Mouse (Mus musculus) neural tube, embryonic 12.5 days (tissue): ENCODE measurements around the gene Kif1b. TPM values are rescaled to one million over a fixed set of nuclear protein-coding genes. Genes with fewer than 3 reads are reported as not detected.

Experiments used
- ATAC-seq: fragments of 200-750 bp; cut with Nextera tagmentation; 2 replicates; pipeline ENCODE4 v1.8.0; 2017; ENCODE audit warnings: low read depth, mild to moderate bottlenecking, moderate TSS enrichment, moderate library complexity; ENCODE audit not compliant: low FRiP score
- H3K27ac ChIP-seq: fragments of 300-500 bp; sonication (generic); 2 replicates; pipeline ENCODE4 v1.5.1; 2016
- H3K27me3 ChIP-seq: fragments of 300-500 bp; sonication (generic); replicated peaks from 2 replicates; pipeline ENCODE4 v1.6.1; 2016; ENCODE audit warnings: mild to moderate bottlenecking
- H3K36me3 ChIP-seq: fragments of 300-500 bp; sonication (generic); 2 replicates; pipeline ENCODE4 v1.6.1; 2016; ENCODE audit warnings: mild to moderate bottlenecking
- H3K4me1 ChIP-seq: fragments of 300-500 bp; sonication (generic); 2 replicates; pipeline ENCODE4 v1.6.1; 2016
- H3K4me2 ChIP-seq: fragments of 300-500 bp; sonication (generic); replicated peaks from 2 replicates; pipeline ENCODE4 v1.6.1; 2016; ENCODE audit warnings: mild to moderate bottlenecking
- H3K4me3 ChIP-seq: fragments of 300-500 bp; sonication (generic); 2 replicates; pipeline ENCODE4 v1.5.1; 2016
- H3K9ac ChIP-seq: fragments of 300-500 bp; sonication (generic); 2 replicates; pipeline ENCODE4 v1.6.1; 2016; ENCODE audit warnings: mild to moderate bottlenecking
- H3K9me3 ChIP-seq: fragments of 300-500 bp; sonication (generic); 2 replicates; pipeline ENCODE4 v1.6.1; 2016; ENCODE audit warnings: mild to moderate bottlenecking
- WGBS: fragments of 180-500 bp; shearing (Covaris S2); methylation state at CpG from one replicate; pipeline ENCODE4 v1.1.7; 2016; 5-methylcytosine and 5-hydroxymethylcytosine counted together
- polyA plus RNA-seq: library from polyadenylated mRNA; unstranded; fragments of >200 nt; fragmentation: Nextera tagmentation; extraction: Ambion mirVana; gene quantifications from 2 replicates; pipeline ENCODE4 v1.2.1, GENCODE M21; 2016

The Kif1b gene
- polyA plus RNA-seq, 1 experiment from 2014 or later: 111 TPM

DNA sequence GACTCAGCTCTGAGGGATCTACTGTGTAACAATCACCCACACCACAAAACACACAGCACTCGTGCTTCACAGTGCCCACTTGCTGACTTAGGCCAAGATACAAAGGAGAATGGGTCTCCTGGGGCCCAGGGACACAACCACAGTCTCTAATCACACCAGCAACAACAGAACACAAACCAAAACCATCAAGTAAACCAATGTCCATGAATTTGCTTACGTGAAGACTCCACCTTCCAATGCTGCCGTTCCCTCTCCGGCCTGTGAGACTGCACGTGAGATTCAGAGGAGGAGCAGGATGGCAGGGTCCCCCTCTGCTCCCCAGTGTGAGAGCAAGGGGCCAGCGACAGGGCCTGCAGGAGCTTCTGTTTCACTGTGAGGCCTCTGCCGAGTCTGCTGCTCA is 25.2 kb upstream of the Kif1b start:
- H3K27me3 ChIP-seq: no peaks in the 10 kb centered on the region
- no peak overlapping the region for H3K9ac ChIP-seq
- H3K27ac ChIP-seq: no peak overlapping the region
- ATAC-seq: no peak
- no peak overlapping the region for H3K4me3 ChIP-seq
- H3K4me2 ChIP-seq: no peak overlapping the region
- H3K4me1 ChIP-seq: no peaks in the 10 kb centered on the region
- peaks cover 91% of the 10 kb centered on the region for H3K36me3 ChIP-seq
- 88% methylated on average over 7 of the region's 7 CpGs for WGBS
- H3K9me3 ChIP-seq: no peaks in the 10 kb centered on the region

DNA sequence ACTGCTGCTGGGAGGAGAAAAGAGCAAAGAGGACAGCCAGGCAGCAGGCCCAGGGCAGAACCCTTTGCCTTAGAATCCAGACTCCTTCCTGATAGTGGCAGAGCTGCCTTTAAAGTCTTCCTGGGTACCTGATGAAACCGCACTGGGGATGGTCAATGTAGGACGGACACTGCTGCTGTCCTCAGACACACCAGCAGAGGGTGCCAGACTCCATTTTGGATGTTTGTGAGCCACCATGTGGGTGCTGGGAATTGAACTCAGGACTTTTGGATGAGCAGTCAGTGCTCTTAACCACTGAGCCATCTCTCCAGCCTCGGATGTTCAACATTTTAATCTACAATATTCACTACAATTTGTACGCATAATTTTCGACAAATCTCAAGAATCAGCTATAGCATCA is 23.0 kb upstream of the Kif1b start:
- H3K27ac ChIP-seq: no peak overlapping the region
- H3K27me3 ChIP-seq: no peaks in the 10 kb centered on the region
- H3K4me1 ChIP-seq: no peaks in the 10 kb centered on the region
- no peak overlapping the region for H3K4me3 ChIP-seq
- ATAC-seq: no peak
- H3K9me3 ChIP-seq: no peaks in the 10 kb centered on the region
- H3K36me3 ChIP-seq: peaks cover 77% of the 10 kb centered on the region
- no peak overlapping the region for H3K4me2 ChIP-seq
- no peak overlapping the region for H3K9ac ChIP-seq
- WGBS: 92% methylated on average over 5 of the region's 5 CpGs

DNA sequence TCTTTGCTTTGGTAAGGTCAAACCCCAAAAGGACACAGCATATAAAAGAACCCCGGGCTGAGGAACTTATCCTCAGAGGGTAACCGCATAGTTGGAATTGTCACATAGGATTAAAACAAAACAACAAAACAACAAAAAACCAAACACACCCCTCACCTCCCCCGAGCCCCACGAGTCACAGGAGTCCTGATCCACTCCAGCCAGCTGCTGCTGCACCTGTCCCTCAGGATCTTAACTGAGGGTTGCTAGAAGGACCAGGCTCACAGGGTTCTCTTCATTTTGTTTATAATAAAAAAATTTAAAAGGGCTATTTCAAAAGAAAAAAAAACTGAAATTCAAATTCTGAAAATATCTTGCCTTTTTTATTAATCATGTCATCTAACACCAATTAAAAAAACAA is 21.2 kb upstream of the Kif1b start:
- ATAC-seq: no peak
- H3K27me3 ChIP-seq: no peaks in the 10 kb centered on the region
- H3K4me3 ChIP-seq: no peak overlapping the region
- H3K9ac ChIP-seq: no peak overlapping the region
- WGBS: 86% methylated on average over 4 of the region's 4 CpGs
- no peaks in the 10 kb centered on the region for H3K9me3 ChIP-seq
- H3K36me3 ChIP-seq: peaks cover 59% of the 10 kb centered on the region
- no peak overlapping the region for H3K27ac ChIP-seq
- no peaks in the 10 kb centered on the region for H3K4me1 ChIP-seq
- no peak overlapping the region for H3K4me2 ChIP-seq

DNA sequence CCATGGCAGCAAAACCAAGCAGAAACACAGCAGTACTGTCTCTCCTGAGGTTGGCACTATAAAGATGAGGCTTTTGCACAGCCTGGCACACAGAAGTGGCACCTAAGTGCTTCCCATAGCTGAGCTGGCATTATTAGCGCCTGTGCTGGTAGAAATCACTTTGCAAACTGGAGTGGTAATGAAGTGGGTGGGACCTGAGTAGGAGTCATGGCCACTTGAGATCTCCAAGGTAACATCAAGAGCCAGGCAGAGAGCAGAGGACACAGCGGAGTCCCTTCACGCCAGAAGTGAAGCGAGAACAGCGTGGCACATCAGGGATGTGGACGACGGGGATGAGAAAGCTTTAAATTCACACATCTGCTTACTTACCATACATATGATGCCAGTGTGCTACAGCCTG is 19.8 kb upstream of the Kif1b start:
- no peak overlapping the region for H3K9ac ChIP-seq
- WGBS: 92% methylated on average over 7 of the region's 7 CpGs
- H3K27ac ChIP-seq: no peak overlapping the region
- no peaks in the 10 kb centered on the region for H3K4me1 ChIP-seq
- no peak for ATAC-seq
- no peak overlapping the region for H3K4me2 ChIP-seq
- peaks cover 46% of the 10 kb centered on the region for H3K36me3 ChIP-seq
- H3K4me3 ChIP-seq: no peak overlapping the region
- H3K9me3 ChIP-seq: no peaks in the 10 kb centered on the region
- H3K27me3 ChIP-seq: no peaks in the 10 kb centered on the region

DNA sequence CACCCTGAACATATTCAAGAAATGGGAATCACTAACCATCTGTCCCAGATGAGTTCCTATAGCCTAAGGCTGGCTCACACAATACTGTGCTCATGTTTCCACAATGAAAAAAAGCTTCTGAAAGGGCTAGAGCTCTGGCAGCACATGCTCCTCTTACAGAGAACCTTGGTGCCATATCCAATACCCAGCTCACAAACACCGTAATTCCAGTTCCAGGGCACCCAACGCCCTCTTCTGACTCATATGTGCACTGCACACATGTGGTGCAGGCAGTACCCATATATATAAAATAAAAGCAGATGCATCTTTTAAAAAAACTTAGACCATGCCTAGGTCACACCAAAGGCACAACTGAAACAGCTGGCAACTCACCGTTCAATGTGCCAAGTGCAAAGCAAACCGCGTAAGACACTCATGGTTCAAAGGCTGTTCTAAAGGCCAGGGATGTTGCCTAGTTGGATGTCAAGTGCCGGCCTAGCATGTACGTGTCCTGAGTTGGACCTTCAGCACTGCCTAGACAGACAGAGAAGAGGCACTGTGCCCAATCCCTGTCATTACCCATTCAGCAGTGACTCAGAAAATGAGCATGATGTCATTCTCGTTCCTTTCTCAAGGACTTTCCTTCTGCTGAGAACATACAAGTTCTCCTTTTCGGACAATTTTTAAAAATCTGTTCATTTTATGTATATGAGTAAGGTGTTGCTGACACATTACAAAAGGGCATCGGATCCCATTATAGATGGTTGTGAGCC is 18.1 kb upstream of the Kif1b start:
- H3K9ac ChIP-seq: no peak overlapping the region
- H3K4me3 ChIP-seq: no peak overlapping the region
- H3K27ac ChIP-seq: no peak overlapping the region
- no peaks in the 10 kb centered on the region for H3K27me3 ChIP-seq
- WGBS: 91% methylated on average over 10 of the region's 10 CpGs
- H3K36me3 ChIP-seq: peaks cover 32% of the 10 kb centered on the region
- H3K4me1 ChIP-seq: no peaks in the 10 kb centered on the region
- no peak for ATAC-seq
- no peaks in the 10 kb centered on the region for H3K9me3 ChIP-seq
- no peak overlapping the region for H3K4me2 ChIP-seq

DNA sequence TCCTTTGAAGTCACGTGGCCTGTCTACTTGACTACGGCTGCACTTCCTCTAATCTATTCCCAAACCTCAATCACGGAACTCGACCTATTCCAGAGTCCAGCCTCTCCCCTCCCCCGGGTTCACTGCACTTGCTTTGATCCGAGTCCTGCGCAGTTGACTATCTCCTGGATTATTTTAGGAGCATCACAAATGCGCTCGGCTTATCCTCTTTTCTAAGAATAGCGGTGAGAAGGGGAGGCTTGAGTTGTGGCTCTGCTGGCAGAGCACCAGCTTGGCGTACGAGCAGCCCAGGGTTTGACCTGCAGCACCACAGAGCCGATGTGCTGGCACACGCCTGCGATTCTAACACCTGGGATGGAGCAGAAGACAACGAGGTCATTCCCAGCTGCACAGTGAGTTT is 16.2 kb upstream of the Kif1b start:
- no peak for ATAC-seq
- WGBS: 85% methylated on average over 16 of the region's 16 CpGs
- Histone ChIP-seq H3K27me3 (no peaks in the 10 kb centered on the region), H3K4me3 (no peak overlapping the region), H3K9me3 (no peaks in the 10 kb centered on the region), H3K27ac (no peak overlapping the region), H3K4me2 (no peak overlapping the region), H3K4me1 (no peaks in the 10 kb centered on the region), H3K36me3 (peaks cover 15% of the 10 kb centered on the region), H3K9ac (no peak overlapping the region)

DNA sequence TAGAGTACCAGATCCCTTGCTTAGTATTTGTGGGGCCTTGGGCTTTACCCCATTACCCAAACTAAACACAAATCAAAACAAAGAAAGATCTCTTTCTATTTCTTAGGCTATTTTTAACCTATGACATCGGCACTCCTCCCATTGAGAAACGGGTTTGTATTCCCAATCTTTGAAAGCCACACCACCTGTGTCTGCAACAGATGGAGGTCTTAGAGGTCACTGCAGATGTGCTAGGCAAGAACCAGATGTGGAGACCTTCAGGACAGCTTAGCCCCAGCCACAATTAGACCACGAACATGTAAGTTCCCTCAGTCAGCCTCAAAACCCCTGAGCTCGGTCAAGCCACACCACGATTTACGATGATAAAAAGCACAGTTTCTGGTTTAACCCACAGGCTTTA is 15.2 kb upstream of the Kif1b start:
- H3K4me1 ChIP-seq: no peaks in the 10 kb centered on the region
- peaks cover 7% of the 10 kb centered on the region for H3K36me3 ChIP-seq
- no peak overlapping the region for H3K9ac ChIP-seq
- no peaks in the 10 kb centered on the region for H3K27me3 ChIP-seq
- no peak for ATAC-seq
- 80% methylated on average over 6 of the region's 6 CpGs for WGBS
- no peak overlapping the region for H3K27ac ChIP-seq
- no peak overlapping the region for H3K4me3 ChIP-seq
- no peaks in the 10 kb centered on the region for H3K9me3 ChIP-seq
- H3K4me2 ChIP-seq: no peak overlapping the region

DNA sequence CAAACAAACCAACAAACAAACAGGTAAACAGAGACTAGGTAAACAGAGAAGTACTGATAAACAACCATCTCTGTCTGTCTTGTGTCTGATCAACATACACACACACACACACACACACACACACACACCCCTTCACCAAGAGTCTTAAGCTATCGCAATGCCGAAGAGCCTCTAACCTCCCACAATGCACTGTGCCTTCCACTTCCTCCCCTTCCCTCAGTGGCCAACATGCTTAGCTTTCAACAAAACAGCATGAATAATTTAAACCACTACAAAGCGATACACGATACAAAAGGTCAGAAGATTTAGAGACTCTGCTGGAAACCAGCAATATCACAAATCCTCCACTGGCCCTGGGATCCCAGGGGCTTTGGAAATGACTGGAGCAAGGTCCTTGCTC is 14.8 kb upstream of the Kif1b start:
- Histone ChIP-seq H3K4me1 (0 out of 2 replicates have a peak, but pooled peaks cover 4% of the 10 kb centered on the region), H3K27me3 (no peaks in the 10 kb centered on the region), H3K27ac (no peak overlapping the region), H3K9ac (no peak overlapping the region), H3K4me3 (no peak overlapping the region), H3K4me2 (no peak overlapping the region), H3K36me3 (peaks cover 3% of the 10 kb centered on the region), H3K9me3 (no peaks in the 10 kb centered on the region)
- 52% methylated on average over 4 of the region's 4 CpGs for WGBS
- ATAC-seq: no peak

DNA sequence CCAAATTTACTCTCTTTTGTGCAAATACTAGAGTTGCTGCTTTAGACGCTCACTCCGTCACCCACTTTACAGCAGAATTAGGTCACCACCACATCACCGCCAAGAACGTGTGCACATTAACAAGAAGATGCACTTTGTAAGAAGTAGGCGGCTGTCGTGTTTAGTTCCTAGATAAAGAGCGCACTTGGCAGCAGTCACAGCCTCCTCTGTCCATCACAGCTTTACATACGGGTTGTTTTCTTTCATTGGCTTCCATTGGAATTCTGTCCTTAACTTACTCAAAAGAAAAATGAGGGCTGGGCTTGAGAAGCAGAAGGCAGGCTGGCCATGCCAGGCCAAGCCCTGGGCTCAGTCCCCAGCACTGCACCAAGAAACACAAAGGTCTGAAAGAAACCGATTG is 11.6 kb upstream of the Kif1b start:
- 0 out of 2 replicates have a peak, but pooled peaks cover 4% of the 10 kb centered on the region for H3K4me1 ChIP-seq
- no peaks in the 10 kb centered on the region for H3K27me3 ChIP-seq
- no peak overlapping the region for H3K27ac ChIP-seq
- H3K36me3 ChIP-seq: no peaks in the 10 kb centered on the region
- H3K4me3 ChIP-seq: no peak overlapping the region
- no peaks in the 10 kb centered on the region for H3K9me3 ChIP-seq
- ATAC-seq: no peak
- H3K4me2 ChIP-seq: no peak overlapping the region
- WGBS: 75% methylated on average over 9 of the region's 9 CpGs
- H3K9ac ChIP-seq: no peak overlapping the region

DNA sequence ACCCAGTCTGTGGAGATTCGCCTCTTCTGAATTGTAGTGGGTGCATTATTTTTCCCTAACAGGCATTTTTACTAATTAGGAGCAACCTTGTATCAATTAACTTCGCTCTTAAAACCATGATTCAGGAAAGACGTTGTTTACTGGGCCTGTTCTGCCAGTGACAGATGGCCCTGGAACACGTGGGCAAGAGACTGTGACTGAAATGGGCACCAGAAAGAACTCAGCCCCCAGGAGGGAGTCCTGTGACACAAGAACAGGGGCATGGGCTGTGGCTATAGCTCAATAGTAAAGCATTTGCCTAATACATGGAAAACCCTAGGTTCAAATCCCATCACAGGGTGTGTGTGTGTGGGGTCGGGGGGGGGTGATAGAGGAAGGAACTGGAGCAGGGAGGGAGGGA is 9.9 kb upstream of the Kif1b start:
- H3K9me3 ChIP-seq: no peaks in the 10 kb centered on the region
- H3K36me3 ChIP-seq: no peaks in the 10 kb centered on the region
- H3K27ac ChIP-seq: peak overlapping the region; percentile 32; the same call in 1 of the 2 replicates
- 0 out of 2 replicates have a peak, but pooled peaks cover 4% of the 10 kb centered on the region for H3K4me1 ChIP-seq
- 46% methylated on average over 5 of the region's 5 CpGs for WGBS
- H3K9ac ChIP-seq: no peak overlapping the region
- H3K4me3 ChIP-seq: no peak overlapping the region
- ATAC-seq: no peak
- H3K27me3 ChIP-seq: no peaks in the 10 kb centered on the region
- H3K4me2 ChIP-seq: no peak overlapping the region

DNA sequence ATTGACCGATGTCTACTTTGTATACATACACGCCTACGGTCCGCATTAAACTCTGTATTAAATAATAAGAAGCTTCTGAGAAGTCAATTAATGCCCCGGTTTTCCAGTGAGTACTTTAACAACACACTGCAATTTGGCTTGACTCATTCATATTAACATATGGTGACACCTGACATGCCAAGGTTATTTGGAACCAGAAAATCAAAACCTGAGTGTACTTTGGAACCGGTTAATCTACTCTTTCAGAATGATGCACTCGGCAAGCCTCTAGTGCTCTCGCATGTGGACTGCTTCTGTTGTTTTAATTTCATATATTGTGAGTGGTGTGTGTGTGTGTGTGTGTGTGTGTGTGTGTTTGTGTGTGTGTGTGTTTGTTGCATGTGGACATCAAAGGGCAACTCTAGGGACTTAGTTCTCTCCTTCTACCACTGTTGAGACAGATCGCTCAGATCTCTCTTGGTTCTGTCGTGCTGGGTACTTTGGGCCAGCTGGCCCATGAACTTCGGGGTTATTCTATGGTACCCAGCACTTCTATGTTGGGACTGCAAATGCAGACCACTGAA is 6.9 kb upstream of the Kif1b start:
- no peak for ATAC-seq
- Histone ChIP-seq H3K4me1 (0 out of 2 replicates have a peak, but pooled peaks cover 4% of the 10 kb centered on the region), H3K27ac (no peak overlapping the region), H3K9ac (no peak overlapping the region), H3K27me3 (no peaks in the 10 kb centered on the region), H3K4me3 (no peak overlapping the region), H3K36me3 (no peaks in the 10 kb centered on the region), H3K9me3 (no peaks in the 10 kb centered on the region), H3K4me2 (no peak overlapping the region)
- WGBS: 94% methylated on average over 11 of the region's 11 CpGs

DNA sequence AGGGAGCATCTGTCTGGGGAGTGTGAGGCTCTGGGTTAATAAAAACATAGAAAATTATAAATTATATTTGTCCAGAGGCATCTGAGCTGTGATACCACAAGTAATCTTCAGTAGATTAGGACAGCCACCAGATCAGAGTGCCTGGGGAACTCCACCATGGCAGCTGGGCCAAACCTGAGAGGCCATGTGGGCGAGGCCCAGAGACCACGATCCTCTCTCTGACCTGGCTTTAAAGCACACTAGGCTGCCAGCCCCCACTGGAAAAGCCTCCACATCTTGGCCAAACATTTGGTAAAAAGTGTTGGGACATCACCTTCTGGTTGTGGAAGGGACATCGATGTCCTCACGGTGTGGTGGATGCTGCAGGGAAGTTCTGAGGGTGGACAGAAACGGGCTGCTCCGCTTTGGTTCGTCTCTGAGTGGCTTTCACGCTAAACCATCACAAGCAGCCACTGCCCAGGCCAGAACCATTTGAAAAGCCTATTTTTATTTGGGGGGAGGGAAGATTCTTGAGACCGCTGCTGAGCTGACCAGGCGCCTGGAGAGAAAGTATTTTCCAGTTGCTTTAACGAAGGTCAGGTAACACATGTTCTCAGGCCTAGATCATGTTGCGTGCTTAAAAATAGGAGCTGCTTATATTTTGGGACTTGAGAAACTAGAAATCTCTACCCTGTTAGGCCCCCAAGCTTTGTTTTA is 6.2 kb upstream of the Kif1b start:
- Histone ChIP-seq H3K4me3 (no peak overlapping the region), H3K27ac (no peak overlapping the region), H3K9ac (no peak overlapping the region), H3K36me3 (no peaks in the 10 kb centered on the region), H3K9me3 (no peaks in the 10 kb centered on the region), H3K27me3 (no peaks in the 10 kb centered on the region), H3K4me2 (no peak overlapping the region), H3K4me1 (peaks cover 11% of the 10 kb centered on the region)
- ATAC-seq: no peak
- WGBS: 89% methylated on average over 12 of the region's 12 CpGs
